Mouse (Mus musculus) embryo, embryonic 10.5 days (tissue): Measurements from ENCODE around the gene Zmiz1.

Experiments used
- DNase-seq: peaks from one replicate; pipeline ENCODE4 v3.0.0-alpha.2; 2015; ENCODE audit warnings: low spot score

The Zmiz1 gene

GRCm38 (mm10) chr14:25591426-25591825 lies 132.4 kb downstream of the Zmiz1 start:
- DNase-seq, result no peak

- no peak for DNase-seq
Measured at GRCm38 (mm10) chr14:25592522-25592921, 133.5 kb downstream of the Zmiz1 start.

- DNase-seq, result no peak
Measured at GRCm38 (mm10) chr14:25593876-25594275, 134.9 kb downstream of the Zmiz1 start.

GRCm38 (mm10) chr14:25594611-25595010 lies 135.6 kb downstream of the Zmiz1 start:
- DNase-seq, result no peak

GRCm38 (mm10) chr14:25598960-25599359 lies 140.0 kb downstream of the Zmiz1 start:
- no peak for DNase-seq

- DNase-seq, result no peak
Measured at GRCm38 (mm10) chr14:25599934-25600333, 140.9 kb downstream of the Zmiz1 start.

GRCm38 (mm10) chr14:25600358-25600757 lies 141.4 kb downstream of the Zmiz1 start:
- no peak for DNase-seq

GRCm38 (mm10) chr14:25600951-25601350 lies 142.0 kb downstream of the Zmiz1 start:
- DNase-seq, result no peak

GRCm38 (mm10) chr14:25602018-25602417 lies 143.0 kb downstream of the Zmiz1 start:
- DNase-seq, result no peak

GRCm38 (mm10) chr14:25604395-25605142 lies 145.6 kb downstream of the Zmiz1 start:
- DNase-seq, result peak; percentile 58

GRCm38 (mm10) chr14:25606372-25607140 lies 147.6 kb downstream of the Zmiz1 start:
- DNase-seq, result peak; percentile 87

- peak; percentile 78 for DNase-seq
Measured at GRCm38 (mm10) chr14:25607141-25607967, 148.4 kb downstream of the Zmiz1 start.

GRCm38 (mm10) chr14:25607968-25608491 lies 149.0 kb downstream of the Zmiz1 start:
- peak; percentile 72 for DNase-seq

- no peak for DNase-seq
Measured at GRCm38 (mm10) chr14:25608618-25609017, 149.6 kb downstream of the Zmiz1 start.

- DNase-seq, result no peak
Measured at GRCm38 (mm10) chr14:25609355-25609754, 150.4 kb downstream of the Zmiz1 start.

- DNase-seq, result no peak
Measured at GRCm38 (mm10) chr14:25610396-25611158, 151.6 kb downstream of the Zmiz1 start.

- no peak for DNase-seq
Measured at GRCm38 (mm10) chr14:25611159-25611697, 152.2 kb downstream of the Zmiz1 start.

- DNase-seq, result no peak
Measured at GRCm38 (mm10) chr14:25611815-25612698, 153.1 kb downstream of the Zmiz1 start.

GRCm38 (mm10) chr14:25613942-25614575 lies 155.1 kb downstream of the Zmiz1 start:
- no peak for DNase-seq

- DNase-seq, result no peak
Measured at GRCm38 (mm10) chr14:25614684-25615083, 155.7 kb downstream of the Zmiz1 start.
